ENCODE assay signal across 18 mouse cellular contexts in genomic region chr13:70303953-70304525, GRCm38 (mm10).
DNase-seq lines count a peak whose midpoint lies in the region; ATAC-seq and TF ChIP-seq lines count a peak whose summit lies in the region.
"Had no signal": no experiment of that assay in that cellular context is flagged by ENCODE, and none has a peak within 500 bp of the region (broad histone marks: within the 10 kb centered on the region; RNA-seq: fewer than 3 reads in every experiment).

No protein-coding gene starts in this region.

- ATAC-seq in heart, embryonic 11.5 days (replicated peaks; ENCODE audit: insufficient number of reproducible peaks, low FRiP score, low TSS enrichment) = no peak
- ATAC-seq in megakaryocyte, adult 5-6 weeks (ENCODE audit: poor library complexity, severe bottlenecking) = no peak
- peak; percentile 54; the same call in 1 of the 2 replicates for ATAC-seq in kidney, postnatal 0 days (replicated peaks; ENCODE audit: low FRiP score, low read depth)
- no peak for ATAC-seq in intestine, embryonic 16.5 days

- H3K36me3 ChIP-seq in heart, embryonic 11.5 days (ENCODE audit: control insufficient read depth, insufficient read depth, low read length) = no peaks in the 10 kb centered on the region
- H3K36me3 ChIP-seq in megakaryocyte, embryonic 14.5 days (replicated peaks; ENCODE audit: low read length) = no peaks in the 10 kb centered on the region
- H3K36me3 ChIP-seq in kidney, postnatal 0 days (ENCODE audit: insufficient read depth, low read length) = no peaks in the 10 kb centered on the region
- H3K36me3 ChIP-seq in intestine, embryonic 16.5 days (ENCODE audit: control insufficient read depth, insufficient read depth, low read length) = no peaks in the 10 kb centered on the region
- H3K36me3 ChIP-seq: hindbrain, embryonic 15.5 days had no signal

- DNase-seq in heart, adult 11 months = peak; percentile 70
- DNase-seq in kidney, postnatal 0 days (ENCODE audit: low spot score) = peak; percentile 12
- peak; percentile 28 for DNase-seq in retina, embryonic 14.5 days (ENCODE audit: low spot score)
- DNase-seq in embryo, embryonic 10.5 days (ENCODE audit: low spot score) = no peak
- DNase-seq: adrenal gland, adult 2 months; cerebellum, adult 11-12 months; cerebellum, postnatal 36 days; heart, adult 2 months; lung, embryonic 14.5 days; lung, postnatal 4 days; midbrain, embryonic 14.5 days; thymus, postnatal 25 days had no signal

- H3K4me3 ChIP-seq in heart, embryonic 11.5 days (ENCODE audit: low read depth, low read length) = no peak overlapping the region
- peak overlapping the region; percentile 28 for H3K4me3 ChIP-seq in megakaryocyte, embryonic 14.5 days (replicated peaks)
- H3K4me3 ChIP-seq in kidney, postnatal 0 days (replicated peaks; ENCODE audit: low read depth, low read length) = no peak overlapping the region
- no peak overlapping the region for H3K4me3 ChIP-seq in intestine, embryonic 16.5 days (ENCODE audit: low read length)
- H3K4me3 ChIP-seq: heart, adult 2 months; hindbrain, embryonic 15.5 days had no signal

- no peaks in the 10 kb centered on the region for H3K27me3 ChIP-seq in heart, embryonic 11.5 days (ENCODE audit: control insufficient read depth, insufficient read depth, low read length)
- H3K27me3 ChIP-seq in megakaryocyte, embryonic 14.5 days (replicated peaks) = no peaks in the 10 kb centered on the region
- no peaks in the 10 kb centered on the region for H3K27me3 ChIP-seq in kidney, postnatal 0 days (ENCODE audit: insufficient read depth, low read length)
- H3K27me3 ChIP-seq in intestine, embryonic 16.5 days (replicated peaks; ENCODE audit: control insufficient read depth, insufficient read depth, low read length) = no peaks in the 10 kb centered on the region
- H3K27me3 ChIP-seq: hindbrain, embryonic 15.5 days had no signal

- H3K4me1 ChIP-seq in heart, embryonic 11.5 days (ENCODE audit: control insufficient read depth, insufficient read depth, low read length) = no peaks in the 10 kb centered on the region
- H3K4me1 ChIP-seq in megakaryocyte, embryonic 14.5 days = no peaks in the 10 kb centered on the region
- H3K4me1 ChIP-seq in kidney, postnatal 0 days (replicated peaks; ENCODE audit: insufficient read depth, low read length) = no peaks in the 10 kb centered on the region
- no peaks in the 10 kb centered on the region for H3K4me1 ChIP-seq in intestine, embryonic 16.5 days (ENCODE audit: control insufficient read depth, insufficient read depth, low read length)
- H3K4me1 ChIP-seq: hindbrain, embryonic 15.5 days had no signal

- no peak overlapping the region for H3K4me2 ChIP-seq in heart, embryonic 11.5 days
- no peak overlapping the region for H3K4me2 ChIP-seq in kidney, postnatal 0 days (ENCODE audit: low read length)
- H3K4me2 ChIP-seq in intestine, embryonic 16.5 days (ENCODE audit: low read depth, low read length) = no peak overlapping the region
- H3K4me2 ChIP-seq: hindbrain, embryonic 15.5 days; liver, embryonic 11.5 days; lung, embryonic 14.5 days had no signal

- no peak for TF ChIP-seq CTCF in kidney, postnatal 0 days (IDR thresholded peaks at IDR 0.05; ENCODE audit: low read depth)

- H3K27ac ChIP-seq in heart, embryonic 11.5 days (ENCODE audit: low read depth, low read length) = no peak overlapping the region
- H3K27ac ChIP-seq in kidney, postnatal 0 days = no peak overlapping the region
- H3K27ac ChIP-seq in intestine, embryonic 16.5 days (ENCODE audit: low read length) = no peak overlapping the region
- H3K27ac ChIP-seq: heart, adult 2 months; hindbrain, embryonic 15.5 days had no signal

- WGBS in heart, embryonic 11.5 days (ENCODE audit: insufficient replicate concordance) = 65% methylated on average over 5 of the region's 5 CpGs
- whole genome bisulfite sequencing in kidney, postnatal 0 days = 54% methylated on average over 5 of the region's 5 CpGs
- 73% methylated on average over 5 of the region's 5 CpGs for WGBS in intestine, embryonic 16.5 days

- H3K9me3 ChIP-seq in heart, embryonic 11.5 days (replicated peaks; ENCODE audit: control insufficient read depth, low read length) = no peaks in the 10 kb centered on the region
- peaks cover 68% of the 10 kb centered on the region for H3K9me3 ChIP-seq in megakaryocyte, embryonic 14.5 days
- no peaks in the 10 kb centered on the region for H3K9me3 ChIP-seq in kidney, postnatal 0 days (replicated peaks; ENCODE audit: low read length)
- H3K9me3 ChIP-seq in intestine, embryonic 16.5 days (ENCODE audit: control insufficient read depth, low read length) = no peaks in the 10 kb centered on the region
- H3K9me3 ChIP-seq: hindbrain, embryonic 15.5 days had no signal

- no peak overlapping the region for H3K9ac ChIP-seq in heart, embryonic 11.5 days (ENCODE audit: low read depth, low read length)
- H3K9ac ChIP-seq in kidney, postnatal 0 days (ENCODE audit: low read depth, low read length) = no peak overlapping the region
- no peak overlapping the region for H3K9ac ChIP-seq in intestine, embryonic 16.5 days (ENCODE audit: low read depth, low read length)
- H3K9ac ChIP-seq: hindbrain, embryonic 15.5 days; lung, embryonic 14.5 days had no signal
